Mouse (Mus musculus) MEL (cell line): ENCODE results near the gene Treml2. TPM values are rescaled to one million over a fixed set of nuclear protein-coding genes. Genes with fewer than 3 reads are reported as not detected.

Source experiments
- DNase-seq: peaks from one replicate; pipeline ENCODE4 v3.0.0; 2011; ENCODE audit warnings: low read depth, low spot score
- H3K27ac ChIP-seq: 2 replicates; pipeline ENCODE4 v1.5.1; 2012; ENCODE audit warnings: low read depth, mild to moderate bottlenecking, control low read depth, low read length, moderate library complexity; ENCODE audit not compliant: control insufficient read depth
- H3K27me3 ChIP-seq, 2 experiments: fragments of 150-350 bp in 1 of 2; sonication (generic) in 1 of 2; 2 replicates each; pipeline ENCODE4 v1.6.1; 2012; ENCODE audit warnings: low read length in 2 of 2, mild to moderate bottlenecking in 2 of 2, improper control_type of control experiment in 1 of 2, moderate library complexity in 1 of 2; ENCODE audit not compliant: insufficient read depth in 2 of 2, control insufficient read depth in 1 of 2
- H3K36me3 ChIP-seq, 2 experiments: 2 replicates each; pipeline ENCODE4 v1.6.1; 2012 to 2014; ENCODE audit warnings: low read length in 2 of 2, improper control_type of control experiment in 1 of 2, inconsistent platforms in 1 of 2, mild to moderate bottlenecking in 1 of 2; ENCODE audit not compliant: insufficient read depth in 2 of 2, control insufficient read depth in 1 of 2
- H3K4me1 ChIP-seq, 2 experiments: fragments of 150-350 bp in 1 of 2; sonication (generic) in 1 of 2; 2 replicates each; pipeline ENCODE4 v1.6.1; 2012; ENCODE audit warnings: low read length in 2 of 2, improper control_type of control experiment in 1 of 2, mild to moderate bottlenecking in 1 of 2; ENCODE audit not compliant: insufficient read depth in 2 of 2, control insufficient read depth in 1 of 2
- H3K4me3 ChIP-seq, 2 experiments: fragments of 150-350 bp in 1 of 2; sonication (generic) in 1 of 2; 2 replicates each; pipeline ENCODE4 v1.5.1; 2012; ENCODE audit warnings: low read depth in 2 of 2, low read length in 2 of 2, mild to moderate bottlenecking in 2 of 2, moderate library complexity in 2 of 2, control low read depth in 1 of 2, improper control_type of control experiment in 1 of 2; ENCODE audit not compliant: control insufficient read depth in 1 of 2, insufficient read depth in 1 of 2
- H3K79me2 ChIP-seq: 2 replicates; pipeline ENCODE4 v1.6.1; 2012; ENCODE audit warnings: mild to moderate bottlenecking, low read length, moderate library complexity; ENCODE audit not compliant: control insufficient read depth, poor library complexity, insufficient read depth
- H3K9ac ChIP-seq: 2 replicates; pipeline ENCODE4 v1.6.1; 2012; ENCODE audit warnings: low read depth, mild to moderate bottlenecking, control low read depth, low read length, moderate library complexity; ENCODE audit not compliant: control insufficient read depth, poor library complexity, severe bottlenecking
- H3K9me3 ChIP-seq: fragments of 150-350 bp; sonication (generic); replicated peaks from 2 replicates; pipeline ENCODE4 v1.6.1; 2012; ENCODE audit warnings: mild to moderate bottlenecking, low read length, improper control_type of control experiment, moderate library complexity; ENCODE audit not compliant: insufficient read depth
- CHD1 ChIP-seq: IDR thresholded peaks from 2 replicates; pipeline ENCODE4 v1.6.1; 2012; ENCODE audit warnings: low read depth, mild to moderate bottlenecking, inconsistent platforms, low read length, improper control_type of control experiment
- CTCF ChIP-seq, 3 experiments: IDR thresholded peaks in 2 of 3; conservative IDR thresholded peaks in 1 of 3; 2 replicates each; pipeline ENCODE4 v1.5.1; 2011 to 2012; ENCODE audit warnings: low read length in 3 of 3, low read depth in 2 of 3, mild to moderate bottlenecking in 2 of 3, improper control_type of control experiment in 1 of 3, inconsistent platforms in 1 of 3, mixed read lengths in 1 of 3, moderate library complexity in 1 of 3; ENCODE audit not compliant: control insufficient read depth in 1 of 3, insufficient read depth in 1 of 3, poor library complexity in 1 of 3, severe bottlenecking in 1 of 3
- E2F4 ChIP-seq: IDR thresholded peaks from 2 replicates; pipeline ENCODE4 v1.6.1; 2011; ENCODE audit warnings: low read depth, low read length, improper control_type of control experiment, borderline replicate concordance
- EP300 ChIP-seq, 2 experiments: IDR thresholded peaks; 2 replicates each; pipeline ENCODE4 v1.6.1; 2011; ENCODE audit warnings: improper control_type of control experiment in 2 of 2, low read length in 2 of 2, low read depth in 1 of 2, mild to moderate bottlenecking in 1 of 2
- GABPA ChIP-seq: IDR thresholded peaks from 2 replicates; pipeline ENCODE4 v1.6.1; 2012; ENCODE audit warnings: low read depth, mild to moderate bottlenecking, inconsistent platforms, low read length, improper control_type of control experiment, moderate library complexity
- GATA1 ChIP-seq: IDR thresholded peaks from 2 replicates; pipeline ENCODE4 v1.6.1; 2011; ENCODE audit warnings: low read depth, low read length, improper control_type of control experiment
- MEF2A ChIP-seq: IDR thresholded peaks from 2 replicates; pipeline ENCODE4 v1.6.1; 2014; ENCODE audit warnings: low read depth, mild to moderate bottlenecking, inconsistent platforms, low read length, improper control_type of control experiment; ENCODE audit not compliant: poor library complexity, insufficient replicate concordance, severe bottlenecking; ENCODE audit errors: extremely low read depth
- MXI1 ChIP-seq: IDR thresholded peaks from 2 replicates; pipeline ENCODE4 v1.6.1; 2011; ENCODE audit warnings: mild to moderate bottlenecking, low read depth, low read length, improper control_type of control experiment
- MYB ChIP-seq: IDR thresholded peaks from 2 replicates; pipeline ENCODE4 v1.6.1; 2011; ENCODE audit warnings: mild to moderate bottlenecking, low read depth, low read length, improper control_type of control experiment
- MYC ChIP-seq: IDR thresholded peaks from 2 replicates; pipeline ENCODE4 v1.6.1; 2011; ENCODE audit warnings: low read depth, mild to moderate bottlenecking, low read length, improper control_type of control experiment, moderate library complexity
- NRF1 ChIP-seq: IDR thresholded peaks from 2 replicates; pipeline ENCODE4 v1.6.1; 2014; ENCODE audit warnings: low read depth, mild to moderate bottlenecking, inconsistent platforms, low read length, improper control_type of control experiment, moderate library complexity; ENCODE audit not compliant: poor library complexity, insufficient read depth, severe bottlenecking
- POLR2A ChIP-seq, 2 experiments: IDR thresholded peaks; 2 replicates each; pipeline ENCODE4 v1.6.1; 2011 to 2012; ENCODE audit warnings: low read length in 2 of 2, mild to moderate bottlenecking in 2 of 2, control low read depth in 1 of 2, improper control_type of control experiment in 1 of 2, low read depth in 1 of 2, moderate library complexity in 1 of 2; ENCODE audit not compliant: control insufficient read depth in 1 of 2, insufficient read depth in 1 of 2, poor library complexity in 1 of 2
- POLR2AphosphoS2 ChIP-seq: IDR thresholded peaks from 2 replicates; pipeline ENCODE4 v1.6.1; 2011; ENCODE audit warnings: low read length, improper control_type of control experiment
- POLR2AphosphoS5 ChIP-seq: IDR thresholded peaks from 2 replicates; pipeline ENCODE4 v1.6.1; 2012; ENCODE audit warnings: low read depth, borderline replicate concordance, mild to moderate bottlenecking, inconsistent platforms, low read length, moderate library complexity, mixed read lengths
- RAD21 ChIP-seq: IDR thresholded peaks from 2 replicates; pipeline ENCODE4 v1.6.1; 2011; ENCODE audit warnings: mild to moderate bottlenecking, low read depth, low read length, improper control_type of control experiment
- RCOR1 ChIP-seq: IDR thresholded peaks from 2 replicates; pipeline ENCODE4 v1.6.1; 2012; ENCODE audit warnings: low read depth, mild to moderate bottlenecking, inconsistent platforms, low read length, improper control_type of control experiment
- SIN3A ChIP-seq: IDR thresholded peaks from 2 replicates; pipeline ENCODE4 v1.6.1; 2012; ENCODE audit warnings: low read length, improper control_type of control experiment, inconsistent platforms
- TAL1 ChIP-seq: IDR thresholded peaks from 2 replicates; pipeline ENCODE4 v1.6.1; 2012; ENCODE audit warnings: mild to moderate bottlenecking, inconsistent platforms, low read length, moderate library complexity, mixed read lengths
- UBTF ChIP-seq: IDR thresholded peaks from 2 replicates; pipeline ENCODE4 v1.6.1; 2012; ENCODE audit warnings: low read depth, mild to moderate bottlenecking, inconsistent platforms, low read length, improper control_type of control experiment, moderate library complexity, borderline replicate concordance; ENCODE audit not compliant: insufficient read depth
- USF1 ChIP-seq: IDR thresholded peaks from 2 replicates; pipeline ENCODE4 v1.6.1; 2014; ENCODE audit warnings: low read depth, mild to moderate bottlenecking, inconsistent platforms, low read length, improper control_type of control experiment, moderate library complexity
- USF2 ChIP-seq, 2 experiments: IDR thresholded peaks; 2 replicates each; pipeline ENCODE4 v1.6.1; 2011 to 2012; ENCODE audit warnings: improper control_type of control experiment in 2 of 2, low read length in 2 of 2, borderline replicate concordance in 1 of 2, inconsistent platforms in 1 of 2, low read depth in 1 of 2, mild to moderate bottlenecking in 1 of 2; ENCODE audit not compliant: insufficient read depth in 1 of 2
- ZC3H11A ChIP-seq: IDR thresholded peaks from 2 replicates; pipeline ENCODE4 v1.6.1; 2012; ENCODE audit warnings: low read depth, mild to moderate bottlenecking, inconsistent platforms, low read length, improper control_type of control experiment
- ZMIZ1 ChIP-seq: IDR thresholded peaks from 2 replicates; pipeline ENCODE4 v1.6.1; 2012; ENCODE audit warnings: low read depth, mild to moderate bottlenecking, inconsistent platforms, low read length, improper control_type of control experiment, moderate library complexity
- polyA plus RNA-seq, 2 experiments: library from polyadenylated mRNA; stranded (reverse) in 1 of 2; unstranded in 1 of 2; fragments of >175 nt in 1 of 2; fragments of >200 nt in 1 of 2; gene quantifications; 2 replicates each; pipeline versions ENCODE4 v1.2.1 to v1.2.4; 2012; ENCODE audit warnings: low replicate concordance in 2 of 2, low read depth in 1 of 2; ENCODE audit not compliant: insufficient read length in 2 of 2, insufficient read depth in 1 of 2, missing spikeins in 1 of 2
- total RNA-seq: library from RNA; depleted of rRNA; stranded (reverse); fragments of 300-350 nt; gene quantifications from 2 replicates; pipeline ENCODE4 v1.2.3, GENCODE M21; 2012

Gene Treml2
- total and polyA plus RNA-seq, 3 experiments, result 27.7 to 52.7 TPM; not detected in 1

DNA sequence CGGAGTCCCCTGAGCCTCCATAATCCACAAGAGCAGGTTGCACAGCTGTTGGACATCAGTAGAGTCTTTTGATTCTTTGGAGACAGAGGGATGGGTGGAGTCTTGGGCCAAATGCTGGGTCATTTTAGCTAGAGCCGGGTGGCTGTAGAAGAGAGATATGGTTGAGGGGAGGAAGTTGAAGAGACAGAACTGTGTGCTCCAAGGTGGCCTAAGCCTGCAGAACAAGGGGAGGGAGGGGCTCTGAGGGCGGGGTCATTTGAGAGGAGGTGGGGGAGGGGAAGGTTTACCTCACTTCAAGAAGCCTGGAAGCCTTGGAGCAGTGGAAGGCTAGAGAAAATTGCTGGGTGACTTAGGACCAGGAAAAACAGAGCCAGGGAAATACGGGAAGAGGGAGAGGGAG lies at the start of gene Treml2 (continued):
- TF ChIP-seq NRF1, result no peak

DNA sequence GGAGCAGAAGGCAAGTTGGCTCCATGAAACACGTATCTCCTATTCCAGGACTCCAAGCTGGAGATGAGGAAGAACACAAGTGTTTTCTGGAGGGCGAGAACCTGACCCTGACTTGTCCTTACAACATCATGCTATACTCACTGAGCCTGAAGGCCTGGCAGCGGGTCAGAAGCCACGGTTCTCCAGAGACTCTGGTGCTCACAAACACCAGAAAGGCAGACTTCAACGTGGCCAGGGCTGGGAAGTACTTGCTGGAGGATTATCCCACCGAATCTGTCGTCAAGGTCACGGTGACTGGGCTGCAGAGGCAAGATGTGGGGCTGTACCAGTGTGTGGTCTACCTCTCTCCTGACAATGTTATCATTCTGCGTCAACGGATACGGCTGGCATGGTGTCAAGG lies 49.8 kb upstream of the Treml2 start:
- no peak overlapping the region for H3K9ac ChIP-seq
- H3K4me1 ChIP-seq, result no peaks in the 10 kb centered on the region; a peak in 1 of 4 replicates
- no peaks in the 10 kb centered on the region for H3K9me3 ChIP-seq
- H3K36me3 ChIP-seq, result no peaks in the 10 kb centered on the region
- no peak overlapping the region for H3K27ac ChIP-seq
- no peaks in the 10 kb centered on the region for H3K27me3 ChIP-seq
- H3K4me3 ChIP-seq, result no peak overlapping the region
- no peak for DNase-seq
- TF ChIP-seq MYB, result no peak
- no peak for TF ChIP-seq GATA1
- TF ChIP-seq GABPA, result no peak
- TF ChIP-seq CHD1, result no peak
- TF ChIP-seq USF1, result no peak
- no peak for TF ChIP-seq SIN3A
- no peak for TF ChIP-seq E2F4
- TF ChIP-seq POLR2A (IDR thresholded peaks at IDR 0.05; ENCODE audit: control insufficient read depth in 1 of 2, insufficient read depth in 1 of 2, low read depth in 1 of 2, low read length in 2 of 2, poor library complexity in 1 of 2), result no peak
- TF ChIP-seq RAD21, result no peak
- TF ChIP-seq POLR2AphosphoS5, result no peak
- TF ChIP-seq MYC, result no peak
- no peak for TF ChIP-seq USF2 (IDR thresholded peaks at IDR 0.05; ENCODE audit: borderline replicate concordance in 1 of 2, insufficient read depth in 1 of 2, low read depth in 1 of 2, low read length in 2 of 2)
- no peak for TF ChIP-seq RCOR1
- TF ChIP-seq POLR2AphosphoS2, result no peak
- TF ChIP-seq ZMIZ1, result no peak
- no peak for TF ChIP-seq MXI1
- TF ChIP-seq UBTF, result no peak
- TF ChIP-seq EP300 (IDR thresholded peaks at IDR 0.05; ENCODE audit: low read depth in 1 of 2, low read length in 2 of 2), result no peak
- TF ChIP-seq ZC3H11A, result no peak
- H3K79me2 ChIP-seq, result no peaks in the 10 kb centered on the region

- Histone ChIP-seq H3K9me3 (no peaks in the 10 kb centered on the region), H3K27ac (no peak overlapping the region), H3K4me3 (no peak overlapping the region), H3K9ac (no peak overlapping the region), H3K4me1 (no peaks in the 10 kb centered on the region; a peak in 1 of 4 replicates), H3K79me2 (no peaks in the 10 kb centered on the region), H3K27me3 (no peaks in the 10 kb centered on the region; a peak in 2 of 4 replicates), H3K36me3 (no peaks in the 10 kb centered on the region)
- TF ChIP-seq MEF2A (no peak), TAL1 (no peak), GABPA (no peak), CTCF (IDR thresholded peaks at IDR 0.05 in 2 of 3, conservative IDR thresholded peaks at IDR 0.05 in 1 of 3; ENCODE audit: control insufficient read depth in 1 of 3, insufficient read depth in 1 of 3, low read depth in 2 of 3, low read length in 3 of 3, poor library complexity in 1 of 3, severe bottlenecking in 1 of 3) (no peak), UBTF (no peak), ZMIZ1 (no peak), RAD21 (no peak)
- peak; percentile 22 for DNase-seq
Measured at GRCm38 (mm10) chr17:48250631-48251030, 48.7 kb upstream of the Treml2 start.
